Mouse (Mus musculus): ENCODE results near the gene Tnni2.

DNA sequence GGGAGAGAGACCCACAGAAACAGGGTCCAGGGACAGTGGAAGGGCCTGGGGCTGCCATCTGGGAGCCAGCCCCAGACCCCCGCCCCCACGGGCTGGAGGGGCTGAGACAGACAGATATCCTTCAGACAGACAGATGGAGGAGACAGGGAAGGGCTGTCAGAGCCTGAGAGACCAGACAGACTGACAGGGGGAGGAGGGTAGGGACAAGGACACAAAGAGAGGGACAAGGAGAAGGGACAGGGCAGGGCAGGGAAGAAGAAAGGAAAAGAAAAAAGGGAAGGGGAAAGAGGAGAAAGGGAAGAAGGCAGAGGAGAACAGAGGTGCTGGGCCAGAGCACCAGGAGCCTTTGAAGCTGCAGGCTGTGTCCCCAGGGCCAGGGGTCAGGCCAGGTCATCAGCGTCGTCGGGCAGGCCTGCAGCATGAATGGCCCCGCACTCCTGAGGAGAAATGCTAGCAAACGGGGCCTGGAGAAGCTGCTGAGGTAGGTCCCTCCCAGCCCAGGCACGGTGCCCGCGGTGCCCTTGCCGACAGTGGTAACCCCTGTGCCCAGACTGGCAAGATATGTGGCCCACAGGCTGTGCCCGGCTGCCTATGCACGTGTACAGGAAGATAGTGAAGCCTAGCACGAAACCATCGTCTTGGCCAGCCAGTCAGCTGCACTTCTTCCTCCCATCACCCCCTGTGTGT lies 30.4 kb downstream of the Tnni2 start:
- TF ChIP-seq POLR2A (IDR thresholded peaks at IDR 0.05; ENCODE audit: borderline replicate concordance, control insufficient read depth, low read depth, low read length) (no peak), CTCF (IDR thresholded peaks at IDR 0.05; ENCODE audit: control insufficient read depth, insufficient read depth, low read length) (no peak)
